Mouse (Mus musculus) spleen, postnatal 4 days (tissue): ENCODE results near the gene Prkce.

Source experiments
- DNase-seq, 2 experiments: peaks; one replicate each; pipeline ENCODE4 v3.0.0; 2022; ENCODE audit warnings: low spot score in 2 of 2

The Prkce gene

GRCm38 (mm10) chr17:86364349-86365075, 196.9 kb downstream of the Prkce start:
- no peak for DNase-seq

- DNase-seq: no peak
Observed at GRCm38 (mm10) chr17:86366919-86367318, 199.3 kb downstream of the Prkce start.

- no peak for DNase-seq
Observed at GRCm38 (mm10) chr17:86367676-86368075, 200.1 kb downstream of the Prkce start.

- DNase-seq: no peak
Observed at GRCm38 (mm10) chr17:86370106-86370742, 202.6 kb downstream of the Prkce start.

GRCm38 (mm10) chr17:86371101-86371561, 203.5 kb downstream of the Prkce start:
- DNase-seq: no peak

GRCm38 (mm10) chr17:86376389-86376788, 208.8 kb downstream of the Prkce start:
- no peak for DNase-seq

- DNase-seq: no peak
Observed at GRCm38 (mm10) chr17:86377863-86378262, 210.3 kb downstream of the Prkce start.

GRCm38 (mm10) chr17:86378611-86379010, 211.0 kb downstream of the Prkce start:
- no peak for DNase-seq

- DNase-seq: no peak
Observed at GRCm38 (mm10) chr17:86379405-86380137, 212.0 kb downstream of the Prkce start.

- no peak for DNase-seq
Observed at GRCm38 (mm10) chr17:86381464-86381863, 213.9 kb downstream of the Prkce start.

GRCm38 (mm10) chr17:86382885-86383284, 215.3 kb downstream of the Prkce start:
- no peak for DNase-seq

- no peak for DNase-seq
Observed at GRCm38 (mm10) chr17:86383699-86384572, 216.4 kb downstream of the Prkce start.

GRCm38 (mm10) chr17:86392475-86392874, 224.9 kb downstream of the Prkce start:
- DNase-seq: no peak

GRCm38 (mm10) chr17:86393191-86393590, 225.6 kb downstream of the Prkce start:
- DNase-seq: no peak

GRCm38 (mm10) chr17:86397097-86397496, 229.5 kb downstream of the Prkce start:
- DNase-seq: no peak

- DNase-seq: no peak
Observed at GRCm38 (mm10) chr17:86397647-86398046, 230.1 kb downstream of the Prkce start.

GRCm38 (mm10) chr17:86398226-86398625, 230.6 kb downstream of the Prkce start:
- DNase-seq: no peak

GRCm38 (mm10) chr17:86400032-86400431, 232.4 kb downstream of the Prkce start:
- DNase-seq: no peak

- no peak for DNase-seq
Observed at GRCm38 (mm10) chr17:86404795-86405501, 237.4 kb downstream of the Prkce start.

GRCm38 (mm10) chr17:86405644-86406043, 238.1 kb downstream of the Prkce start:
- no peak for DNase-seq
